Mouse (Mus musculus) induced T-regulatory cell, adult 2 months (primary cell): ENCODE measurements around the gene Cyp2r1.
"Not testable (repeated sequence)": the region's sequence is repeated elsewhere in the genome, so short reads cannot be mapped to it uniquely, and the experiment has no call there.

ENCODE experiments used
- DNase-seq: peaks from one replicate; pipeline ENCODE4 v3.0.0-alpha.2; 2012; ENCODE audit warnings: low read depth

The Cyp2r1 gene

GRCm38 (mm10) chr7:114562531-114563241 lies at the start of gene Cyp2r1:
Cyp2r1 (minus strand) TSS chr7:114562972.
- DNase-seq = peak; percentile 92

- not testable (repeated sequence) for DNase-seq
These were observed 31.6 kb upstream of the Cyp2r1 start for GRCm38 (mm10) chr7:114594391-114594790.

GRCm38 (mm10) chr7:114582441-114582840 lies 19.7 kb upstream of the Cyp2r1 start:
- no peak for DNase-seq

- DNase-seq = peak; percentile 73
These were observed 18.4 kb upstream of the Cyp2r1 start for GRCm38 (mm10) chr7:114581200-114581599.

- peak; percentile 82 for DNase-seq
These were observed 17.7 kb upstream of the Cyp2r1 start for GRCm38 (mm10) chr7:114580426-114580825.

- DNase-seq = peak; percentile 6
These were observed 14.9 kb upstream of the Cyp2r1 start for GRCm38 (mm10) chr7:114577665-114578064.

GRCm38 (mm10) chr7:114576931-114577330 lies 14.2 kb upstream of the Cyp2r1 start:
- peak; percentile 22 for DNase-seq

- not testable (repeated sequence) for DNase-seq
These were observed 11.1 kb upstream of the Cyp2r1 start for GRCm38 (mm10) chr7:114573866-114574265.

- DNase-seq = no peak
These were observed 26.6 kb downstream of the Cyp2r1 start for GRCm38 (mm10) chr7:114536179-114536578.

GRCm38 (mm10) chr7:114526245-114526644 lies 36.5 kb downstream of the Cyp2r1 start:
- no peak for DNase-seq

- DNase-seq = no peak
These were observed 42.6 kb downstream of the Cyp2r1 start for GRCm38 (mm10) chr7:114520122-114520521.

GRCm38 (mm10) chr7:114508879-114509278 lies 53.9 kb downstream of the Cyp2r1 start:
- no peak for DNase-seq
